Mouse (Mus musculus): Measurements from ENCODE around the gene Zfp185. TPM values are rescaled to one million over a fixed set of nuclear protein-coding genes. Genes with fewer than 3 reads are reported as not detected.

Zfp185 gene
- under 1 TPM in 1 of 2 experiments, not detected in 1; 0.11 TPM for total RNA-seq (2023)

GRCm38 (mm10) chrX:72986841-72987519 is at the start of gene Zfp185:
TSS of gene Zfp185 (plus strand) at chrX:72987339.

DNA sequence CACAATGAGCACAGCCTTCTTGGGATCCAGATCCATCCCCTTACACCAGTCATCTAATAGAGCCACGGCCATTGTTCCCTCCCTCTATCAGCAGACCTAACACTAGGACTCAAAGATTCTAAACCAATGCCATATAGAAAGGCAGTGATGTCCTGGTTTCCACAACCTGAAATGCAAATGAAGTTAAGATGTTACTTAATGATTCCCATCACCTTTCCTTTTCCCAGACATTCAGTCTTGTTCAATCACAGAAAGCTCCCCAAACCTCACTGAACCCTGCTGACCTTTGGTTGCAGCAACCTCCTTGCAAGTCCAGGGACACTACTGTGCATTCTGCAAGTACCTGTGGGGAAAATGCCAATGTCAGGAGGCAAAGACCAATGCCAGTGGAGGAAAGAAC is 49.9 kb downstream of the Zfp185 start, which contains the start of gene Pnma5:
TSS of gene Pnma5 (minus strand) at position 101 of the 400 bp plus-strand sequence.

GRCm38 (mm10) chrX:73064415-73064793 is 77.3 kb downstream of the Zfp185 start, which contains the start of gene Pnma3:
TSS of gene Pnma3 (plus strand) at chrX:73064787.

Other genes starting within 250 kb of the Zfp185 start
- not detected for gene Gabrq, start 162.2 kb upstream of the Zfp185 start, total RNA-seq (2023)
- 10 to 100 TPM; 20.1 to 23.2 TPM for gene Cetn2, start 68.9 kb upstream of the Zfp185 start, total RNA-seq (2023)
- gene Nsdhl, start 68.8 kb upstream of the Zfp185 start, total RNA-seq (2023): 1 to 10 TPM; 8.0 to 8.7 TPM
- under 1 TPM; 0.44 to 0.75 TPM for gene Pnma5, start 49.8 kb downstream of the Zfp185 start, total RNA-seq (2023)
- gene Pnma3, start 77.4 kb downstream of the Zfp185 start, total RNA-seq (2023): not detected
- gene Xlr4a, start 95.1 kb downstream of the Zfp185 start, total RNA-seq (2023): 1 to 10 TPM in 1 of 2 experiments, under 1 TPM in 1; 0.48 to 2.6 TPM
- not detected for gene Xlr3a, start 109.8 kb downstream of the Zfp185 start, total RNA-seq (2023)
- gene Gm14685, start 129.7 kb downstream of the Zfp185 start, total RNA-seq (2023): under 1 TPM in 1 of 2 experiments, not detected in 1; 0.20 TPM
- gene Xlr5b, start 161.5 kb downstream of the Zfp185 start, total RNA-seq (2023): not detected
- gene DXBay18, start 162.1 kb downstream of the Zfp185 start, total RNA-seq (2023): not detected
- not detected for gene Spin2d, start 189.7 kb downstream of the Zfp185 start, total RNA-seq (2023)
- 1 to 10 TPM in 1 of 2 experiments, under 1 TPM in 1; 0.26 to 2.4 TPM for gene Xlr3b, start 204.9 kb downstream of the Zfp185 start, total RNA-seq (2023)
- 1 to 10 TPM in 1 of 2 experiments, not detected in 1; 3.1 TPM for gene Xlr4b, start 227.0 kb downstream of the Zfp185 start, total RNA-seq (2023)
- 1 to 10 TPM; 3.6 to 4.1 TPM for gene F8a, start 241.0 kb downstream of the Zfp185 start, total RNA-seq (2023)